ENCODE assay signal across 15 mouse cellular contexts in genomic region chr19:27556697-27557096, GRCm38 (mm10).
"Had no signal": no experiment of that assay in that cellular context is flagged by ENCODE, and none has a peak within 500 bp of the region (broad histone marks: within the 10 kb centered on the region; RNA-seq: fewer than 3 reads in every experiment).

No protein-coding gene starts in this region.

- H3K27ac ChIP-seq: neural tube, embryonic 15.5 days; stomach, embryonic 15.5 days; stomach, postnatal 0 days had no signal

- H3K4me3 ChIP-seq: neural tube, embryonic 15.5 days; stomach, embryonic 15.5 days had no signal

- H3K27me3 ChIP-seq: neural tube, embryonic 15.5 days; stomach, embryonic 15.5 days had no signal

- H3K4me1 ChIP-seq: neural tube, embryonic 15.5 days; stomach, embryonic 15.5 days had no signal

- H3K4me2 ChIP-seq: neural tube, embryonic 15.5 days; stomach, embryonic 15.5 days had no signal

- H3K9me3 ChIP-seq: neural tube, embryonic 15.5 days; stomach, embryonic 15.5 days had no signal

- H3K36me3 ChIP-seq: neural tube, embryonic 15.5 days; stomach, embryonic 15.5 days had no signal

- H3K9ac ChIP-seq: neural tube, embryonic 15.5 days; stomach, embryonic 15.5 days had no signal

- DNase-seq: retina, postnatal 1 day; right cerebral cortex, adult 18-20 months; right cerebral cortex, postnatal 14 days; right cerebral cortex, postnatal 25 days; right cerebral cortex, postnatal 4 days; spleen, adult 18-20 months; thymus, adult 18-20 months; thymus, adult 2 months; thymus, postnatal 14 days; thymus, postnatal 25 days; thymus, postnatal 36 days; thymus, postnatal 4 days had no signal
